Mouse (Mus musculus) liver, embryonic 14.5 days (tissue): ENCODE measurements at regions not wholly inside any gene's neighbourhood (a gene's known extent, or its start where the extent isn't known, plus 50 kb on each side); places are given as distances from the start of the nearest gene placed in this dataset.

ENCODE experiments used
- CTCF ChIP-seq: IDR thresholded peaks from 2 replicates; pipeline ENCODE4 v1.5.1; 2016; ENCODE audit warnings: antibody characterized with exemption, low read depth, control low read depth
- EP300 ChIP-seq: IDR thresholded peaks from 2 replicates; pipeline ENCODE4 v1.6.1; 2016; ENCODE audit warnings: antibody characterized with exemption, low read depth

DNA sequence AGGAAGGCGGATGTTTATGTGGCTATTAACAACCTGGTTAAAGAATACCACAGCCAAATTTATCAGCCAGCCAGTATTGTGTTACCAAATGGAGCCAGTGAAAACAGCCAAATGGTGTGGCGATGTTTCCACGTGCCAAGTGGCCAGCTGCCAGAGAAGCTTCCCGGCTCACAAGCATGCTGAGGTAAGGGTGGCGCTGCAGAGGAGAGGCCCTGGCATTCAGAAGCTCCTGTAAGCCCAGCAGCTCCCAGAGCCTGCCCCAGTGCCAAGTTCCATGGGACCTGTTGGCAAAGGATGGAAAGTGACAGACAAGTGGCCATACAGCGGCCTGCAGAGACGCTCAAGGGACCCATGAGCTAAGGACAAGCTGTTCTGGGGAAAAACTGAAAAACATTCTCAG lies 77.8 kb upstream of the Srsf6 start:
- no peak for TF ChIP-seq CTCF
- TF ChIP-seq EP300 = no peak
